Mouse (Mus musculus) v-Abl transformed pro-B cells (cell line): Measurements from ENCODE around the gene Lrrc71.

Source experiments
- in situ Hi-C, 2 experiments: fragments of 400-800 bp; cut with MboI; formaldehyde crosslinking; loops; one replicate each; pipeline ENCODE4 v1.15.1; 2025; ENCODE audit not compliant: unreplicated experiment in 2 of 2

The Lrrc71 gene

DNA sequence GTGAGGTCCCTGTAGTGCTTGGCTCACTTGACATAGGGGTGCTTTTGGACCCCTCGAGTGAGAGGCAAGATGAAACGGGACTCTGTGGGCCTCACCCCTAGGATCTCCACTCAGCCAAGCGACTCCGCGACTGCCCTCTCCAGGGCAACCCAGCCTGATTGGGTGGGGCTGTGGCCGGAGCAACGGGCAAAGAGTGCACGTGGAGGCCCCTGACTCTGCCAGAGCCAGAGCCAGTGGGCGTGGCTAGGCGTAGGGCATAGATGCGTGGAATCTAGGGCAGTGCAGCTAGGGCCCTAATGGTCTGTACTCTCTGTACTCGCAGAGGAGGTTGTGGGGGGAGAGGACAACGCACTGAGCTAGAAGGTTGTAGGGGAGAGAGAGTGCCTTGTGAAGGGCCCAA is at the start of gene Lrrc71:
Gene Lrrc71, minus strand, starts transcription at position 195 of the 400 bp plus-strand sequence.
- in situ Hi-C loops, result loop anchor here in 1 of 2 experiments (10.0 kb wide), 2 partner anchors 244 to 504 kb away; no protein-coding TSS in a partner anchor

DNA sequence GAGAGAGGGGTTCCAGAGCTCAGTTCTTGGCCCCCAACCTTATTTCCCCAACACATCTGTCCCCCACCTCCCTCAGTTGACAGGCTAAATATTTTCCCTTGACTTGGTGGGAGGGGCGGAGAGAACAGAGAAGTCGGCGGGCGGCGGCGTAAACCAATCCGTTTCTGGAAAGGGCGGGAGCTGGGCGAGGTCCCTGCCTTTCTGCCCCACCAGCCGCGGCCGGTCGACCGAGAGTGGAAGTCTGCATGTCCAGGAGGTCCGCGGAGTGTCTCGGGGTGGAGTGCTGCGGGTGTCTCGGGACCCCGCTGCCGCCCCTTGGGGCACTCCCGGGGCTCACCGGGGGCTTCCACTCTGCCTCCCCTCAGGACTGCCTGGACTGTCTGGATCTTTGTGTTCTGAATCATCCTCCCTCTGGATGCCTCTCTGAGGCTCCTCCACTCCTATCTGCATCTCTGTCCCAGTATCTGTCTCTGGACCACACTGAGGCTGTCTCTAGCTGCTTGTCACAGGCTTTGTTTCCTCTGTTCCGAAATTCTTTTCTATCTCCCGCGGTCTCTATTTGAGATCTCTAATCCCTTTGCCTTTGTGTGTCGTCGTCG is 48.4 kb upstream of the Lrrc71 start, which contains the start of gene Insrr:
Gene Insrr, plus strand, starts transcription at position 216 of the 599 bp plus-strand sequence.
- in situ Hi-C loops, result loop anchor here (5.0 to 25.0 kb wide), 2 partner anchors 60 to 165 kb away; partner anchors contain the start of gene Nes (in 1 of the 2)

DNA sequence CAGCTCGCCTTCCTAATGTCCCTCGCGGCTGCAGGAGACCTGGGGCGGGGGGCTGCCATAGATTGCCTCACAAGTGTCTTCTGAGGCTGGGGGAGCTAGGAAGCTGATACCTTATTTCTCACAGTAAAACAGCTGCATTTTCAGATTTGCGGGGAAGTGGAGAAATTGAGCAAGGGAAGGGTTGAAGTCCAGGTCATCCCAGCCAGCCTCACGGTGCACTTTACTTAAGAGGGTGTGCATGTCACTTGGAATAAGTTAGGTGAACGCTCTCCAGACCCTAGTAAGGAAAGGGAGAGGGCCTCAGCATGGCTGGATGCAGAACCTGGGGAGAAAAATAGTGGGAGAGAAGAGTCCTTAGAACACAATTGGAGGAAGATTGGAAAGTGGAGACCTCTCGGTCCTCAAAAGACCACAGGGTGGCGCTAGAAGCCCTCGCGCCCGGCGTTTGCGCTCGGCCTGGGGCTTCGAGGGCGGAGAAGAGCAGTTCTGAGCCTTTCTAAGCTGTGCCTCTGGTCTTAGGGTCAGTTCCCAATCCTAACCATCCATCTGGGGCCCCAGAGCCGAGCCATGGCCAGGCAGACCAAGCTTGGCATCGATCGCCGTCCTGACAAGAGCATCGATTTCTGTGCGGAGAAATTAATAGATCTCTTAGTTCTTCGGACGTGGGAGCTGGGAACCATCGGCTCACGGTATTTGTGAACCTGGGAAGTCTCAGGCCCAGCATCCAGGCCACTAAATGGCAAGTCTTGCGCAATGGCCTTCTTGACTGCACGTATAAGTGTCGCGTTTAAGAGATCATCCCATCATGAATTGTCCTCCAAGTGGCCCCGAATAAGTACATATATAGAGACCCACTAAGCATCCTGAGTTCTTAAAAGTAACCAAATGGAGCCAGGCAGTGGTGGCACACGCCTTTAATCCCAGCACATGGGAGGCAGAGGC is 47.2 kb upstream of the Lrrc71 start:
- in situ Hi-C loops, result loop anchor here (5.0 to 25.0 kb wide), 2 partner anchors 62 to 167 kb away; partner anchors contain the start of gene Nes (in 1 of the 2)

DNA sequence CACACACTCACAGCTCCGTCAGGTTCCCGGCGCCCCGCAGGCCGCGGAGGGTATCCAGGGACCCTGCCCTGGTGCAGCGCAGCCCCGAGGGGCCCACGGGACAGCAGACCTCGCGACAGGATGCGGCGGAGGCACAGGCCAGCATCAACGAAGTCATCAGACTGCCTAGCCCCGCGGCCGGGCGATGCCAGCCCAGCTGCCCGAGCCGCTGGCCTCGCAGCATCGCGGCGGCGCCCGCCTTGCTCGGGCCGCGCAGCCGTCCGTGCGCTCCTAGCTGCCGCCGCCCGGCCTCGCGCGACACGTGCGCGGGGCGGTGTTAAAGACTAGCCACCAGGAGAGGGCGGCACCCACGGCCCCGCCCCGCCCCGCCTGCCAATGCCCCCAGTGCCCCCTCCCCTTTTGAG is 46.5 kb upstream of the Lrrc71 start, which contains the start of gene Ntrk1:
Gene Ntrk1, minus strand, starts transcription at position 241 of the 404 bp plus-strand sequence.
- in situ Hi-C loops, result loop anchor here (5.0 to 25.0 kb wide), 2 partner anchors 62 to 167 kb away; partner anchors contain the start of gene Nes (in 1 of the 2)

DNA sequence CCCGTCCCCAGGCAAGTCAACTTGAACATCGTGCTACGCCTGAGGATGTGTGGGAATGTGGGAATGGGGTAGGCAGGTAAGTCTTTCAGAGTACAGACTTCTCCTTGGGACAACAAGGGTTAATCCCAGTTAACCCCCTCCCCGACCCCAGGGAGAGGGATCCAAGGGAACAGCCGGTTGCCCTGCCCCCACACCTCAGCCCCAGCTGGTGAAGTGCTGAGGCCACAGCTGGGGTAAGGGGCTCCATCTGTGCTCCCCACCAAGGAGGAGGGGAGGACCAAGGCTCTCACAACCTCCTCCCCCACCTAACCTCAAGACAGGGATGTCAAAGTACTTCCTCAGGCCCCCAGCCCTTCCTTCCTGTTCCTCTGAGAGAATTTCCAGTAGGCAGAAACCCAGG is 41.3 kb upstream of the Lrrc71 start:
- in situ Hi-C loops, result loop anchor here in 1 of 2 experiments (5.0 to 25.0 kb wide), 2 partner anchors 73 to 173 kb away; partner anchors contain the start of gene Nes

DNA sequence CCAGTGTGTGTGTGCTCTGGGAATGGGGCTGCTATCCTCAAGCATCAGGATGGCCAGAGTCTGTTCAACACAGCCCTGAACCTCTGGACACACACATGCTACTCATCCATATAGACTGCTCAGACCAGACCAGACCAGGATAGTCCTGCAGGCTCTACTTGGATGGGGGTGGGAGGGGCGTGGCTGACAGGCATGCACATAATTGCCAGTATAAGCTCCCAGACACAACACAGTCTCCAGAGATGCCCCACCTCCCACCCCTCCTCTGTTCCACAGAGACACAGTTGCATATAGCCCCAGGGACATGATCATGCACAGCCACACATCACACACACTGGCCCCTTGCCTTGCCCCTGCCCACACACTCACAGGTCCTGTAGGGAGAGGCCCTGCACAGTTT is 40.8 kb upstream of the Lrrc71 start:
- in situ Hi-C loops, result loop anchor here in 1 of 2 experiments (5.0 to 25.0 kb wide), 2 partner anchors 73 to 173 kb away; partner anchors contain the start of gene Nes

DNA sequence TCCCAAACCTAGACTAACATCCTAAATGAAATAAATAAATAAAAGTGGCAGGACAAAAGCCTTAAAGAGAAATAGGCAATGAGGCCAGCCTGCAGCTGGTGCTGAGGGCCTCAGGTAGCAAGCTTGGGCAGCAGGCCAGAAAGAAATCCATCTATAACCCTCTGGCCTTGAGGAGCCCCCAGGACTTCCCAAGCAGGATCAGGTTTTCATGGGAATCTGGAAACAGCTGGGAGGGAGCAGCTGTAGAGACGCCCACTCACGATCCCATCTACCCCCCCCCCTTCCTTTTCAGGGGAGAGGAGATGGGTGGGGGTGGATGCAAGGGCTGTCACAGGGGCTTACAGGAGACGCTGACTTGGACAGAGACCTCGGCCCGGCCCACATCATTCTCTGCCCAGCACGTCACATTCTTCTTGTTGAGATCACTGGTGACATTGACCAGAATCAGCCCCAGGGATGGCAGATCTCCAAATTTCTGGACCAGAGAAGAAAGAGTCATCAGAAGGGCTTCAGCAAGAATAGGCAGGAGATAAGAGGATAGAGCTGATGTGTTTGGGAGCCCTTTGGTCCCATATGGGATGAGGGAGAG is 37.3 kb upstream of the Lrrc71 start:
- in situ Hi-C loops, result loop anchor here in 1 of 2 experiments (5.0 to 25.0 kb wide), 2 partner anchors 77 to 177 kb away; partner anchors contain the start of gene Nes

DNA sequence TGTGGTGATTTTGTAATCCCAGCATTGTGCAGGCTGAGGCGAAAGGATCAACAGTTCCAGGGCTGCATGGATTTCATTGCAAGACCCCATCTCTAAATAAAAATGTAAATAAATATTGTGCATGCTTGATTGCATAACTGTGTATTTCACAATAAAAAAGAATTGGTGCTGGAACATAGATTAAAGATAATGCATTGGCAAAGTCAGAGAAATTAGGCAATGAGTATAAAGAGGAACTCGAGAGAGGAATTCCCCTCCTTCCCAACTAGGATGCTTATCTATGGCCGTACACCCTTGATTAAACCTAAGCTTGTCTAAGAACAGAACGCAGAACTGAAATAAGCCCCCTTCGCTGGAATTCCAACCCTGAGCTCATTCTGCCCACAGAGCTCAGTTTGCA is 36.7 kb upstream of the Lrrc71 start:
- in situ Hi-C loops, result loop anchor here in 1 of 2 experiments (5.0 to 25.0 kb wide), 2 partner anchors 77 to 177 kb away; partner anchors contain the start of gene Nes

DNA sequence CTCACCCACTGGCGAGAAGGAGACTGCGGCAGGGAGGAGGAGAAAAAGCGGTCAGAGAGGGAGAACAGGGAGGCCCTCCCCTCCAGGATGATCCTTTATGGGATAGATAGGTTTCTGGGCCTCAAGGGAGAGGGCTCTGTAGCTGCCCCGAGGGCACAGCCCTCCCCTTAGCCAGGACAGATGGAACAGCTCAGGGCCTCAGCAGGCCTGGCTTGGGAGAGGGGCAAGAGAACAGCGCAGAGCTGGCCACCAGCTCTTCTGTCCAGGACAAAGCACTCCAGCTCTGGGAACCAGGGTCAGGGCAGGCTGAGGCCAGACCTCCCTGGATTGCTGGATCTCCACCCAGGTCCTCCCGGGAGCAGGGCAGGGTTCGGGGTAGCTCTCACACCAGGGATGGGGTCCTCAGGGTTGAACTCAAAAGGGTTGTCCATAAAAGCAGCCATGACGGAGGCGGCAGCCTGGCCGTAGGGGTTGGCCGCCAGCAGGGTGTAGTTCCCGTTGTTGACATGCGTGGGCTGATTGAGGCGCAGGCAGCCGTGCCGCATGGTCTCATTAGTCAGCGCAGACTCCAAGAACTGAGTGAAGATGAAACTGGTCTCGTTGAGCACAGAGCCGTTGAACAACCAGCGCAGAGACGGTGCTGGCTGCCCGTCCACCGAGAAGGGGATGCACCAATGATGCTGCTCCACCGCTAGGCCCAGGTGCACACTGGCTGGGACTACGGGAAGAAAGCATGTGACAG is 35.0 kb upstream of the Lrrc71 start:
- in situ Hi-C loops, result loop anchor here in 1 of 2 experiments (25.0 kb wide), 1 partner anchor 179 kb away; the partner anchor contains the start of gene Nes

DNA sequence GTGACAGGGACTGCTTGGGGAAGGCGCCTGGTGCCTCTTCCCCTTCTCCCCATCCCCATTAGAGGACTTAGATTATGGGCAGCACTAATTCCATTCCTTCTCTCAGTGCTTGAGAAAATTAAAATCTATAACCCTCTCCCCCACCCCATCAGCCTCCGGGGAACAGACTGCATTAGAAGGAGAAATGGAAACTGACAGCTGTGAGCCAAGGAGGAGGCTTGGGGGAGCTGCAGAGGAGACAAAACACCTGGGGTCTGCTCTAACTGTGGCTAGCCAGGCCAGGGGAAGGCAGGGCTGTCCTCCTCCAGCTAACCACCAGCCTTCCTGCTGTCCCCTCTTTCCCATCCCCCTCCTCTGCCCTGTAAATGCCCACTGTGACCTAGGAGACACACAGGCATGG is 30.7 kb upstream of the Lrrc71 start:
- in situ Hi-C loops, result loop anchor here in 1 of 2 experiments (25.0 kb wide), 1 partner anchor 183 kb away; the partner anchor contains the start of gene Nes

DNA sequence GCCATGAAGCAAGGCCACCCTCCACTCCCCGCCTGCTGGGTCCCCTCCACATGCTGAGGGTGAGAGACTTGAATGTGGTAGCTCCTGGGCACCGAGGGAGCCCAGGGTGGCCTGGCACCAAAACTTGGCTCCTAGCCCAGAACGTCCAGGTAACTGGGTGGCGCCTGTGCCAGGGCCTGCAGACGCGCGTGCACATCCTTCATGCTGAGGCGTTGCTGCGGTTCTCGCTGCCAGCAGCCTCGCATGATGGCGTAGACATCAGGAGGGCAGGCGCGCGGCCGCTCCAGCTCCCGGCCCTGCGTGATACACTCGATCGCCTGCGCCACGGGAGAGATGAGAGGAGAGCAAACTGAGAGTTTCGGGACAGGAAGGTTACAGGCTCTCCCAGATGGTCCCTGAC is 29.9 kb upstream of the Lrrc71 start:
- in situ Hi-C loops, result loop anchor here in 1 of 2 experiments (25.0 kb wide), 1 partner anchor 184 kb away; the partner anchor contains the start of gene Nes

DNA sequence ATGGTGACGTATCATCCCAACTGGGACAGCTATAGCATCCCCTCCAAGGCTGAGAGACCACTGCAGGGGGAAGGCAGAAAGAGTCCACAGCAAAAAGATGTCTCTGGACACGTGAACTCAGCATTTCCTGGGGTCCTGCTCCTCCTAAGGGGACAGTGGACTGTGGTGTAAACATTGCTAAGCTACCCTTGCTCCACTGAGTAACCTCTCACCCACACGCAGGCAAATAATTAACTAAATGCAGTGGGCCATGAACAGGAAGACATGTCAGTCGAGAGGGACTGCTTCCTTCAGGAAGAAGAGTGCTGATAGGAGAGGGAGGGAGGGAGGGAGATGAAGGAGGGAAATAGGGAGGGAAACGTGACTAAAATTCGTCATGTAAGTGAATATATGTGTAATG is 22.7 kb upstream of the Lrrc71 start:
- in situ Hi-C loops, result loop anchor here in 1 of 2 experiments (5.0 kb wide), 1 partner anchor 46 kb away; no protein-coding TSS in a partner anchor

DNA sequence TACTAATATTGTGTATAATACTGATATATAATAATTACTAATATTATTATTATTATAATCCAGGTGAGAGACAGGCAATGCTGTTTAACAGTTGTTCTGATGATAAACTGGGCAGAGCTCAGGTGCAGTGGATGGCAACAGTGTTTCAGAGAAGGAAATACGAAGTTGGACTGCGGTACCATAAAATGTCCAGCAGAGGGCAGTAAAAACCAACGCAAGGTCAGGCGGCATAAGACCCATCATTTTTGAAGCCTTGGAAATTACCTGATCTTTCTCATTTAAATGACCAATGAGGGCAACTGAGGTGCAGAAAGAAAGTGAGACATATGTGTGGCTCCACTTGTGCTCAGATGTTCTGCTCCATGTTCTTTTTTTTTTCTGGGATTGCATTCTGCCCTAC is 21.9 kb upstream of the Lrrc71 start:
- in situ Hi-C loops, result loop anchor here in 1 of 2 experiments (5.0 kb wide), 1 partner anchor 47 kb away; no protein-coding TSS in a partner anchor

DNA sequence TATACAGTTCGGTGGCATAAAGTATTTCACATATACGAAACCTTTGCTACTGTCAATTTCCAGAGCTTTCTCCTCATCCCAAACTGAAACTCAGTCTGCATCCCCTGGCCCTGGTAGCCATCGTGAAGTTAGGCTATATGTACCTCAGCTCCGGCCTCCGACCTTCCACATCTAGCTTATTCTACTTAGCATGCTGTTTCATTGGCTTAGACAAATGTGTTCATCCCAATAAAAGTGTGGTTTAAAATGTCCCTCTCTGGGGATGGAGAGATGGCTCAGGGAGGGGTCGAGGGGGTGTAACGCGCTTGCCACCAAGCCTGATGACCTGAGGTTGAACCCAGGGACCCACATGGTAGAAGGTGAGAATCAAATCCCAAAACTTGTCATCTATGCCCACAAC is 21.1 kb upstream of the Lrrc71 start:
- in situ Hi-C loops, result loop anchor here in 1 of 2 experiments (10.0 kb wide), 1 partner anchor 305 kb away; the partner anchor contains the start of gene Ttc24

DNA sequence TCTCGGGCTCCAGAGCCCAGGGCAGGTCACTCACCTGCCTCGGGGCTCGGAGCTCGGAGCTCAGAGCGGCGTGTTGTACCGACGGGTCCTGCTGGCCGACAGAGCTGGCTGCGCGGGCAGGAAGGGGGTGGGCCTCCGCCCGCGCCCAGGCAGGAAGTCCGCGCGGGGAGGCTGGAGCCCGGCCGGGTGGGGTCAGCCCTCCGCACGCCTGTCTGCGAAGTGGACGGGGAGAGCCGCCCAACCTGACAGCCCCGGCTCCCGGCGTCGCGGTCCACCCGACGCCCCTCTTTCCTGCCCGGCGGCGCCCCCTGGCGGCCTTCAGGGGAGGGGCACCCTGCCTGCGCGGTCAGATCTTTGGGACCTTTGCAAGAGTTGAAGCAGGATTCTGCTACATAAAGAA is 20.4 kb upstream of the Lrrc71 start:
- in situ Hi-C loops, result loop anchor here in 1 of 2 experiments (10.0 kb wide), 1 partner anchor 306 kb away; the partner anchor contains the start of gene Ttc24

DNA sequence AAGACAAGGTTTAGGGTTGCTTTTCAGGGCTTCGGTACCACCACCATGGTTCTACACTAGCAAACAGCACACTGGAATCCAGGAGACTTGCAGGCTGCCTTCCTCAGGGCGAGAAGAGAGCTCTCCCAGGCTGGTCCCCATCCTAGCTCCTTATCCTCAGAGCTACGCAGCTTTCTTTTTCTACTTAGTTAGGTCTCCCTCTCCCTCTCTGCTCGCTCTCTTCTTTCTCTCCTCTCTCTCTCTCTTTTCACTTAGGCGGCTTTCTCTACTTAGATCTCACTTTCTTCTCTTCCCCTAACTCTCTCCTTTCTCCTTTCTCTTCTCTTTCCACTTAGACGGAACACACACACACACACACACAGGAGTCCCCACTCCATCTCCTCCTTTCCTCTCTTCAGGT is 20.0 kb upstream of the Lrrc71 start:
- in situ Hi-C loops, result loop anchor here in 1 of 2 experiments (10.0 kb wide), 1 partner anchor 306 kb away; the partner anchor contains the start of gene Ttc24

DNA sequence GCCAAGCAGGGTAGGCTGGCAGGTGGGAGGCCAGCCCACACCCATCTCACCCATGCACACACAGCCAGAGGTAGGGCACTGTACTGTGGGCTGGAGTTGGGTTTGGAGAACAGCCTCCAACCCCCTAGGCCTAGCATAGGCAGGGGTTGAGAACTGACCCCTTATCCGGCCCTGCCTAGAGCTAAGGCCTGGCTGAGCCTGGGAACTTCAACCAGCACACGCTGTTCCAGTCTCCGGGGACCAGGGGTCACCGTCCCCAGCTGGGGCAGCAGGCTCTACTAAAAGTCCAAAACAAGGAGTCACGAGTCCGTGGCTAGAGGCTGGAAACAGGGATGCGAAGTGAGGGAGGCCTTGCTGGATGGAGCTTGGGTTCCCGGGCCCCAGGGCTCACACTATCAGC is 19.3 kb upstream of the Lrrc71 start:
- in situ Hi-C loops, result loop anchor here in 1 of 2 experiments (10.0 kb wide), 1 partner anchor 307 kb away; the partner anchor contains the start of gene Ttc24

DNA sequence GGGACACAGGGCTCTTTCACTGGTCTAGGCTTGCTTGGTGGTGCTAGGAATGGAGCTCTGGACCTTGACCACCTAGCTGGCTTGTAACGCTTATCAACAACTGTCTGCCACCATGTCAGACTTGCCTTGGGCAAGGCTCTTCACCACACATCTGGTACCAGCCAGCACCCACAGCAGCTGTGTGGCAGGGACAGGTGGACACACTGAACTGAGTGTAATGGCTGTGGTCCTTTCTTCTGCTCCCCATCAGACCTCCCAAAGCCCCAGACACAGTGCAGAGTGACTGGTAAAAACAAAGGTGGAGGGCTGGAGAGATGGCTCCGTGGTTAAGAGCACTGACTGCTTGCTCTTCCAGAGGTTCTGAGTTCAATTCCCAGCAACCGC is 17.9 kb upstream of the Lrrc71 start:
- in situ Hi-C loops, result loop anchor here in 1 of 2 experiments (10.0 kb wide), 1 partner anchor 309 kb away; the partner anchor contains the start of gene Ttc24
